Mouse (Mus musculus): ENCODE measurements around the gene Garnl3. TPM values are rescaled to one million over a fixed set of nuclear protein-coding genes. Genes with fewer than 3 reads are reported as not detected.

Garnl3 gene
- total and polyA plus RNA-seq, 2 experiments from 2014 or later = 49.8 to 114 TPM

DNA sequence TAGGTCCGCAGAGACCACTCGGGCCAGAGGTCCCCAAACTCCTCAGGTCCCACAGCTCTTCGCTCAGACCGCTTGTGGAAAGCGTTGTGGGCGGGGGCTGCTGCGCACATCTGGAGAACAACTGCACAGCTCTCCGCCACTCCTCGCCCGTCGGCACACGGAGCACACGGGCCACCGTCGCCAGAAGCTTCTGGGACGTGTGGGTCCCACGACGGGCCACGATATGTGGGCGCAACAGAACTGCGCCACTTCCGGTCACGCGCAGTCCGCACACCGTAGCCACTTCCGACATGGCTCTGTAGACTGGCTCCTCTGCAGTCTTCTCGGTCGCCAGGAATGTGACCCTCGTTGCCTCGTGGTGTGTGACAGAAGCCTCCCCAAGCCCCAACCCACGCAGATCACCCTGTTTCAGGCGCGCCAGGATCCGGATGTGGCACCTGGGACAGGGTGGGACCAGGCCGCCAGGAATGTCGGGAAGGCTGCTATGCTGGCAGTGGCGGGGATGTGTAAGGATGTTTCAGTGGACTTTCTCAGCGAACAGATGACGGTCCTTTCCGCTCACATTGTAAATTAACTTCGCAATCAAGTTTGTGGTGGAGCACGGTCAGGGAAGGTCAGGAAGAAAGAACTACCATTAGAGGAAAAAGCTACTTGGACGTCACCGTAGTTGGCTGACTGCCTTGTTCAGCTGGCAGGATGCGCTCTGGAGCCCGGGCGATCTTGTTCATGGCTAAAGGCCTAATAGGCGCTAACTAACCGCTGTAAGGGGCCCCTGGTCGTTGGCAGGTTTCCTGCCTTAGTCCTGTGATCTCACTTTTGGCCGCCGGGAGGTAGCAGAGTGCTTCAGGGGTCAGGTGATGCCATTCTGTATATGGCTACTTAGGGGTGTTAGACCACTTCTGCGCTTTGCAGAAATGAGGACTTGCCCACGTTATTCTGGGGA lies 164.5 kb downstream of the Garnl3 start:
- H3K4me1 ChIP-seq (ENCODE audit: insufficient read depth) = peaks cover 4% of the 10 kb centered on the region; the same call in 1 of the 2 replicates
- WGBS = 2% methylated on average over 55 of the region's 55 CpGs
- H3K4me2 ChIP-seq (ENCODE audit: low read depth) = peak overlapping the region; percentile 75
- peaks cover 21% of the 10 kb centered on the region for H3K36me3 ChIP-seq (ENCODE audit: insufficient read depth)
- no peaks in the 10 kb centered on the region for H3K27me3 ChIP-seq (ENCODE audit: insufficient read depth, low read length)
- peak overlapping the region; percentile 65 for H3K4me3 ChIP-seq (ENCODE audit: low read depth, low read length)
- H3K9ac ChIP-seq = peak overlapping the region; percentile 79
- TF ChIP-seq CTCF (IDR thresholded peaks at IDR 0.05; ENCODE audit: low read depth) = peak; percentile 63
- peak; percentile 94 for DNase-seq
- no peaks in the 10 kb centered on the region for H3K9me3 ChIP-seq (ENCODE audit: low read length)
- ATAC-seq = peak; percentile 93
- H3K27ac ChIP-seq (ENCODE audit: low read depth, low read length) = peak overlapping the region; percentile 95

DNA sequence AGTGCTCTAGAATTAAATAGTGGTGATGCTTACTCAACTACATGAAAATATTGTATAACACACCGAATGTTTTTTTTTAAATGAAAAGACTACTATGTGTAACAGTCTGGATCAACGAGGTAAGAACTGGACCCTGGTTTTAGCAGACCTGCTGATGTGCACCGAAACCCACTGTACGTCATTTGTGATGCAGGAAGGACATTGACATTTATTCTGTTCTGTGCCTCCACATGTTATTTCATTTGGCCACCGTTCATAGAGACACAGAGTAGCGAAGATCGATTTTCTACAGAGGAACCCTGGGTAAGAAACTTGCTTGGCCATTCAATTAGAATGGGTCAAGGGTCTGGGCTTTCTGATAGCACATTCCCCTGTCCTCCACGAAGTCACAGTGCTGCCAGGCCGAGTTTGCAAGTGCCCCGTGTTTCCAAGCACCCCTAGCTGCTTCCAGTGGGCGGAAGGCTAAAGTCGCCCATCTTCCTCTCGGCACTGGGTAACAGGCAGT lies 165.2 kb downstream of the Garnl3 start:
- H3K36me3 ChIP-seq (ENCODE audit: insufficient read depth) = peaks cover 21% of the 10 kb centered on the region
- no peaks in the 10 kb centered on the region for H3K27me3 ChIP-seq (ENCODE audit: insufficient read depth, low read length)
- no peak for TF ChIP-seq CTCF (IDR thresholded peaks at IDR 0.05; ENCODE audit: low read depth)
- DNase-seq (no peak), ATAC-seq (no peak)
- H3K9ac ChIP-seq = peak overlapping the region; percentile 79
- H3K27ac ChIP-seq (ENCODE audit: low read depth, low read length) = peak overlapping the region; percentile 95
- H3K4me3 ChIP-seq (ENCODE audit: low read depth, low read length) = peak overlapping the region; percentile 65
- WGBS = 9% methylated on average over 13 of the region's 13 CpGs
- peaks cover 4% of the 10 kb centered on the region; the same call in 1 of the 2 replicates for H3K4me1 ChIP-seq (ENCODE audit: insufficient read depth)
- peak overlapping the region; percentile 75 for H3K4me2 ChIP-seq (ENCODE audit: low read depth)
- H3K9me3 ChIP-seq (ENCODE audit: low read length) = no peaks in the 10 kb centered on the region

DNA sequence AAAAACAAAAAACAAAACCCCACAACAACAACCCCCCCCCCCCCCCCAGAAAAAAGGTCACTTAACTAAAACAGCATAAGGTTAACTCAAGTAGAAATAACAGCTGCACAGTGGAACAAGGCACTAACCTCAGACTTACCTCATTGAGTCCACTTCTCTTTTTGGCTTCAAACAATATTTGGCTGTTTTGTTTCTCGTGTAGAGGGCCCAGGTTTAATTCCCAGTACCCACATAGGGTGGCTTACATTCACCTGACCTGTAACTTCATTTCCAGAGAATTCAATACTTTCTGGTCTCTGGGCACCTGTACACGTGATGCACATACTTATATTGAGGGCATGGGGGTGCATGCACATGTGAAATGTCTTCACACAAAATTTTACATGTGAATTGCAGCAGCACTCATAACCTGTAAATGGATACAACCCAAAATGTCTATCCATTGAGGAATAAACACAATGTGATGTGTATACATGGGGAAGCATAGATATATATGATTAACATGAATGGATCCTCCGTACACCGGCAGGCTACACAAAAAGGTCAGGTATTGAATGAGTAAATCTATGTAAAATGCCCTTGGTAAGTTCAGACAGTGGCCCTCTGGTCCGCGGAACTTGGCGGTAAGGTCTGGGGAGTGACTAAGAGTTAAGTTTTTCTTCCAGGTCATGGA lies 165.8 kb downstream of the Garnl3 start:
- Histone ChIP-seq H3K9me3 (ENCODE audit: low read length) (no peaks in the 10 kb centered on the region), H3K4me2 (ENCODE audit: low read depth) (no peak overlapping the region), H3K4me1 (ENCODE audit: insufficient read depth) (peaks cover 9% of the 10 kb centered on the region), H3K4me3 (ENCODE audit: low read depth, low read length) (no peak overlapping the region), H3K27ac (ENCODE audit: low read depth, low read length) (no peak overlapping the region), H3K27me3 (ENCODE audit: insufficient read depth, low read length) (no peaks in the 10 kb centered on the region), H3K36me3 (ENCODE audit: insufficient read depth) (peaks cover 21% of the 10 kb centered on the region), H3K9ac (no peak overlapping the region)
- ATAC-seq (no peak), DNase-seq (no peak)
- no peak for TF ChIP-seq CTCF (IDR thresholded peaks at IDR 0.05; ENCODE audit: low read depth)
- 19% methylated on average over 7 of the region's 7 CpGs for WGBS

DNA sequence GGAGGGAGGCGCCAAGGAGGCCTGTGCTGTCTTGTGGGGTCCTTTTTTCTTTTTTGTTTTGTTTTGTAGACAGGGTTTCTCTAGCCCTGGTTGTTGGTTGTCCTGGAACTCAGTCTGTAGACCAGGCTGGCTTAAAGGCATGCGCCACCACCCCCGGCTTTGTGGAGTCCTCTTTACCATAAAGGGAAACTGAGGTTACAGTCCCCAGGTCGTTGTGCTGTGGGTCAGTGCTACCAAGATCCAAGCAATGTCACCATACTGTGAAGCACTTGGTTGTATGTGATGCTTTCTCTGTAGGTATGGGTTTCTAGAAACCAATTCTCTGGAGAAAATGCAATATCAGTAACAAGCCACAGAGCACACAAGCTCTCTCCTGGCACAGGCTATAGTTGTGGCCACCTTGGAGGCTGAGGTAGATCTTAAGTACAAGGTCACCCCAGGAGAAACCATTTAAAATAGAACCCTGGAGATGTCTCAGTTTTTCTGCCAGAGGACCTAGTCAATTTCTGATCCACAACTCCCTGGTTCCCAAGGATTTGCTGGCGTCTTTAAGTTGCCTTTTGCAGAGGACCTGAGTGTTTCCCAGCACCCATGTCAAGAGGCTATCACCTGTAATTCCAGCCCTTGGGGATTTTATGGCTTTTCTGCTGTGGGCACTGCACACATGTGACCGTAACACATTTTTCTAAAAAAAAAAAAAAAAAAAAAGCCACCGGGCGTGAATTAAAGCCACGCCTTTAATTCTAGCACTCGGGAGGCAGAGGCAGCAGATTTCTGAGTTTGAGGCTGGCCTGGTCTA lies 166.6 kb downstream of the Garnl3 start:
- no peak overlapping the region for H3K4me3 ChIP-seq (ENCODE audit: low read depth, low read length)
- H3K4me1 ChIP-seq (ENCODE audit: insufficient read depth) = peaks cover 12% of the 10 kb centered on the region
- no peak overlapping the region for H3K27ac ChIP-seq (ENCODE audit: low read depth, low read length)
- H3K27me3 ChIP-seq (ENCODE audit: insufficient read depth, low read length) = no peaks in the 10 kb centered on the region
- TF ChIP-seq CTCF (IDR thresholded peaks at IDR 0.05; ENCODE audit: low read depth) = no peak
- no peak overlapping the region for H3K4me2 ChIP-seq (ENCODE audit: low read depth)
- no peaks in the 10 kb centered on the region for H3K9me3 ChIP-seq (ENCODE audit: low read length)
- WGBS = 29% methylated on average over 10 of the region's 10 CpGs
- peak overlapping the region; percentile 6; the same call in 1 of the 2 replicates for H3K9ac ChIP-seq
- no peak for DNase-seq
- ATAC-seq = no peak
- H3K36me3 ChIP-seq (ENCODE audit: insufficient read depth) = peaks cover 21% of the 10 kb centered on the region

DNA sequence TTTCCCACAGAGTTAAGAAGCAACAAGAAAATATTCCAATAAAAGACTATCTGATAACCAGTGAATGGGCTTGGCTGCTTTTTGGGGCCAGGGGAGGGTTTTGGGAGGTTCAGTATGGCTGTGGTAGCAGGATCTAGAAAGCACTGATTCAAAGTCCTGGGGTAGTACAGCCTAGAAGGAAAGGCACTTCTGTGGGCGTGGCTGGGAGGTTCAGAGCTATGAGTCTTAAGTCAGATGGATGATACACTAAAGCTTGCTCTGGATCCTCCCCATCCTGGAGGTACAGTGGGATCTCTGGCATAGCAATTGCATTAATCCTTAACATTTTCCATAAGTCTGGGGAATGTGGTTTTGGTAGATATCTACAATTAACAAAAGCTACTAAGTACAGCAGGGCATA lies 167.5 kb downstream of the Garnl3 start:
- Histone ChIP-seq H3K27me3 (ENCODE audit: insufficient read depth, low read length) (no peaks in the 10 kb centered on the region), H3K4me3 (ENCODE audit: low read depth, low read length) (no peak overlapping the region), H3K9me3 (ENCODE audit: low read length) (no peaks in the 10 kb centered on the region), H3K4me1 (ENCODE audit: insufficient read depth) (peaks cover 12% of the 10 kb centered on the region), H3K9ac (no peak overlapping the region), H3K36me3 (ENCODE audit: insufficient read depth) (peaks cover 21% of the 10 kb centered on the region), H3K27ac (ENCODE audit: low read depth, low read length) (no peak overlapping the region), H3K4me2 (ENCODE audit: low read depth) (no peak overlapping the region)
- TF ChIP-seq CTCF (IDR thresholded peaks at IDR 0.05; ENCODE audit: low read depth) = no peak
- ATAC-seq = no peak
- no peak for DNase-seq
- 68% methylated on average over 1 of the region's 1 CpGs for WGBS

DNA sequence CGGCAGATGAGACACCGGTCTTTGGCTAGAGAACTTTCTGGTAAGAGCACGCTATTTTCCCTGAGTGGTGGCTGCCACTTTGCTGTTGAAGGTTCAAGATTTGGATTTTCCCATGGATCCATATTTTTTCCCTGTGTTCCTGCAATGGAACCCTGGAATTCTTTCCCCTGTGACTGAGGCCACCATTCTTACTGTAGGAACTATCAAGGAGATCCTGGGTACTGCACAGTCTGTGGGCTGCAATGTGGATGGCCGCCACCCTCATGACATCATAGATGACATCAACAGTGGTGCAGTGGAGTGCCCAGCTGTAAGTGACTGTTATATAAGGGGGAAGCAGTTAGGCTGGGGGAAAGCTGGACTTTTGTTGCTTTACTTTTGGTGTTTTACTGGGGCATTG lies 167.9 kb downstream of the Garnl3 start:
- Histone ChIP-seq H3K4me2 (ENCODE audit: low read depth) (no peak overlapping the region), H3K36me3 (ENCODE audit: insufficient read depth) (peaks cover 21% of the 10 kb centered on the region), H3K4me1 (ENCODE audit: insufficient read depth) (peaks cover 12% of the 10 kb centered on the region), H3K27me3 (ENCODE audit: insufficient read depth, low read length) (no peaks in the 10 kb centered on the region), H3K9me3 (ENCODE audit: low read length) (no peaks in the 10 kb centered on the region), H3K9ac (no peak overlapping the region), H3K27ac (ENCODE audit: low read depth, low read length) (no peak overlapping the region), H3K4me3 (ENCODE audit: low read depth, low read length) (no peak overlapping the region)
- TF ChIP-seq CTCF (IDR thresholded peaks at IDR 0.05; ENCODE audit: low read depth) = no peak
- WGBS = 59% methylated on average over 4 of the region's 4 CpGs
- ATAC-seq (no peak), DNase-seq (no peak)
